Mouse (Mus musculus): ENCODE results near the gene Gm14403.
"Not testable (repeated sequence)": the region's sequence is repeated elsewhere in the genome, so short reads cannot be mapped to it uniquely, and the experiment has no call there.

The Gm14403 gene

GRCm38 (mm10) chr2:177498067-177498466 lies at the start of gene Gm14403:
TSS of gene Gm14403 (plus strand) at chr2:177498215.
- not testable (repeated sequence) for DNase-seq

- DNase-seq, result not testable (repeated sequence)
Measured at GRCm38 (mm10) chr2:177464676-177465075, 33.3 kb upstream of the Gm14403 start, which contains the start of gene Zfp970. TSS of gene Zfp970 (plus strand) at chr2:177464733.

GRCm38 (mm10) chr2:177468222-177468621 lies 29.8 kb upstream of the Gm14403 start:
- DNase-seq, result not testable (repeated sequence)

- DNase-seq, result not testable (repeated sequence)
Measured at GRCm38 (mm10) chr2:177472261-177472660, 25.8 kb upstream of the Gm14403 start.

- DNase-seq, result not testable (repeated sequence)
Measured at GRCm38 (mm10) chr2:177481971-177482370, 16.0 kb upstream of the Gm14403 start.

DNA sequence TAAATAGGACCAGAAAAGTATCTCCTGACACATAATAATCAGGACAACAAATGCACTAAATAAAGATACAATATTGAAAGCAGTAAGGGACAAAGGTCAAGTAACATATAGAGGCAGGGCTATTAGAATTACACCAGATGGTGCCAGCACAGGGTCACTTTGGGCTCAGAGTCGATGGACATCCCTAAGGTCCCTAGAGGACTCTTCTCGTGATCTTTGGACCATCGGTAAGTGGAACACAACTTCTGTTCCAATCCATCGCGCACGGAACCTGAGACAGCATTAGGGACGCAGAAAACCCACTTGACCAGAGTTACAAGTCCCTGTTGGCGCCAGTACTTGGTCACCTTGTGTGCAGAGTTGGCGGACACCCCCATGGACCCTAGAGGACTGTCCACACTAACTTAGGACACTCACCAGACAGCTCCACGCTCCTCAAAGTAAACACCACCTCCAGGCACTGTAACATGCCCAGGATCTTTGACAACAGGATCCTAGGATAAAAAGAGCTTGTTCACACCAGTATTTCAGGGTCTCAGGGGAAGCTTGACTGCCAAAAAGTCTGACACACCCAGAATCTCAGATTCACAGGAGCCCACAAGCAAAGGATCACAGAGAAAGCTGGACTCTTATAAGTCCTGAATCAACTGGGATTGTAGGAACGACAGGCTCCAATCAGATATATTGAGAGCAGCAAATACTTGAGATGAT lies 14.6 kb upstream of the Gm14403 start:
- DNase-seq, result not testable (repeated sequence)

DNA sequence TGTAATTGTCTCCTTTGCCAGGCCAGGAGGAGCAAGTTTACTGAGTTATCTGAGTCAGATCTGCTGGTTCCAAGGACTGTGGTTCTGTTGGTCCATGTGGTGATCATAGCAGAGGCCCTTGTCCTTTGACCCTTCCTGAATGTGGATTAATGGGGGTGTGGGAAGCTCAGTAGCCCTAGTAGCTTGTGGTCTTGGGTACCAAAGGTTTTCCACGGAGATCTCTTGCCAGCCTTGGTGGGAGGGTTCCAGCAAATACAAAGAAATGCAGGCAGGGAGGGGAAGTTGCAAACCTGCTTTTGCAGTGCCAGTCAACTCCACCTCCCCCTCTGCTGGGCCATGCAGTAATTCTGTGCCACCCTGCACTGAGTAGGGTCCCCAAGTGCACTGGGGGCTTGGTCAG lies 1.2 kb downstream of the Gm14403 start:
- DNase-seq, result not testable (repeated sequence)

- DNase-seq, result not testable (repeated sequence)
Measured at GRCm38 (mm10) chr2:177505211-177505719, 7.2 kb downstream of the Gm14403 start.

DNA sequence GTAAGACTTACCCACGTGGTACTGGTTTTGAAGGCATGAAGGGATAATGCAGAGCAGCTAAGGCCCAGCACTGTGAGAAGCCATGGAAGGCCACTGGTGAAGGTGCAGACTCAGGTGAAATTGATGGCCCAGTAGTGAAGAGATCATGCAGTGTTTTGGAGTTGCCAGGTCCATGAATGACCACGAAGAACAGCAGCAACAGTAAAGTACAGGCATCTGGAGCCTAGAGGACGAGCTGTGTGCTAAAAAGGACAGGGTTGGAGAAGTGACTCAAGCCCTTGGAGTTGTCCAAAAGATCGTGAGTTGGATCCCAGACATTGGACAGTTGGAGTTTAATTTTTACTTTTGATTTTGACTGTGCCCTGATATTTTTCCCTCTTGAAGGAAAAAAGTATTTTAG lies 13.4 kb downstream of the Gm14403 start:
- not testable (repeated sequence) for DNase-seq

GRCm38 (mm10) chr2:177511972-177512371 lies 14.0 kb downstream of the Gm14403 start:
- not testable (repeated sequence) for DNase-seq

GRCm38 (mm10) chr2:177513991-177514479 lies 16.0 kb downstream of the Gm14403 start:
- DNase-seq, result not testable (repeated sequence)

DNA sequence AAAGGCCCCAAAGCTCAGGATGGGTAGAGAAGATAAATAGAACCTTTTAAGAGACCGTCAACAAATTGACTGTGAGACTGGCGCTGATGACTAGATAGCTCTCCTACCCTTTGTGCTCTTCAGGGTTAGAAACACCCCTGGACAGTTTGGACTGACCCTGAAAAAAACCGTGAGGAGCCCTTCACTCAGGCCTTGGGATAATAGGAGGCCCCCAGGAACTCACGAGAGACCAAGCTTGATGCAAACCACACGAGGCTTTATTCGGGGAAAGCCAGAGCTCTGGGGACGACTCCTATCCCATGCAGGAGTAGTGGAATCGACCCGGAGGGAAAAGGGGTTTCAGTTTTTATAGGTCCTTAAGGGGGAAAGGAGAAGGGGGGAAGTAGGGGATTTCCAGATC lies 19.7 kb downstream of the Gm14403 start:
- not testable (repeated sequence) for DNase-seq

DNA sequence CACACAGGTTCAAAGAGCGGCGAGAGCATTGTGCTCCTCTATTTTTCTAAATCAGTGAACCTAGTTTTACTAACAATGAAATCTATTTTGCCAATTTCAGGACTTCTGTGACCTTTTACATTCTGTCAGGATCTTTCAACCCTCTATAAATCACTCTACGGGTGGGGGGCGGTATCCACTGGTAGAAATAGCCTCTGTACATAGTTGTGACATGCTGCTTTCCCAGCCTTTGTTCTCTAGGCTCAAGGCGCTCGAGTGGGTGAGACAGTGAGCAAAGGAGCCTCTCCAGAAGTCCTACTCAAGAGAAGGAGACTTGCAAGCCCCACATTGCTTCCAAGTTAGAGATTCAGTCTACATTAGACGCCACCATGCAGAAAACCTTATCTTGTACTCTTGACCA lies 20.3 kb downstream of the Gm14403 start:
- not testable (repeated sequence) for DNase-seq

- not testable (repeated sequence) for DNase-seq
Measured at GRCm38 (mm10) chr2:177518960-177519359, 20.9 kb downstream of the Gm14403 start.

- DNase-seq, result no peak
Measured at GRCm38 (mm10) chr2:177520035-177520434, 22.0 kb downstream of the Gm14403 start.

- no peak for DNase-seq
Measured at GRCm38 (mm10) chr2:177523061-177523460, 25.0 kb downstream of the Gm14403 start.

- DNase-seq, result not testable (repeated sequence)
Measured at GRCm38 (mm10) chr2:177523674-177524073, 25.7 kb downstream of the Gm14403 start.

- not testable (repeated sequence) for DNase-seq
Measured at GRCm38 (mm10) chr2:177524171-177524570, 26.2 kb downstream of the Gm14403 start.

DNA sequence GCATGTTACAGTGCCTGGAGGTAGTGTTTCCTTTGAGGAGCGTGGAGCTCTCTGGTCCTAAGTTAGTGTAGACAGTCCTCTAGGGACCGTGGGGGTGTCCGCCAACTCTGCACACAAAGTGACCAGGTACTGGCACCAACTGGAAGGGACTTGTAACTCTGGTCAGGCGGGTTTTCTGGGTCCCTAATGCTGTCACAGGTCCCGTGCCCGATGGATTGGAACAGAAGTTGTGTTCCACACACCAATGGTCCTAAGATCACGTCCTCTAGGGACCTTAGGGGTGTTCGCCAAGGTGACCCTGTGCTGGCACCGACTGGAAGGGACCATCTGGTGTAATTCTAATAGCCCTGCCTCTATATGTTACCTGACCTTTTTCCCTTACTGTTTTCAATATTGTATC lies 37.9 kb downstream of the Gm14403 start:
- no peak for DNase-seq

GRCm38 (mm10) chr2:177537141-177537540 lies 39.1 kb downstream of the Gm14403 start:
- DNase-seq, result not testable (repeated sequence)

- not testable (repeated sequence) for DNase-seq
Measured at GRCm38 (mm10) chr2:177537717-177538116, 39.7 kb downstream of the Gm14403 start.

DNA sequence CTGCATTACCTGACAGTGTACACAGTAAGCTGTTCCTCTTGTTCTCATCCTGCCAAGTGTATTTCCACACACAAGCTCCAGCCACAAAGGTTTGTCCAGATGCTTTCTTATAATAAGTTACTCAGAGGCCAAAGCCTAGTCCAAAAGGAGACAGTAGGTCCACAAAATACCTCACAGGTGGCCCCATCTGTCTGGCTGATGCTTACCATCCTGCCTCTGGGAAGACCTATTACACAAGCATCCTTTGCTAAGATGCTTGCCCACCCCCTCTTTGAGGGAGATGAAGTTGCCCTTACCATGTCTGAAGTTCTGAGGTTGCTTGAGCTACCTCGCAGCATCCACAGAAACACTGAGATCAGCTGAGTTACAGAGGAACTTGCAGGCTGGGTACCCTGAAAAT lies 57.2 kb downstream of the Gm14403 start:
- DNase-seq, result not testable (repeated sequence)
